Mouse (Mus musculus) G1E-ER4 (cell line): ENCODE results near the gene Tmeff1. TPM values are rescaled to one million over a fixed set of nuclear protein-coding genes. Genes with fewer than 3 reads are reported as not detected.

Experiments
- GATA1 ChIP-seq: IDR thresholded peaks from one replicate; pipeline ENCODE4 v1.8.0; 2012; ENCODE audit warnings: low read length, inconsistent platforms
- polyA plus RNA-seq: library from polyadenylated mRNA; stranded (reverse); fragments of >175 nt; gene quantifications from 2 replicates; pipeline ENCODE4 v1.2.3, GENCODE M21; 2012

Tmeff1 gene
- not detected in 2 replicates for polyA plus RNA-seq

DNA sequence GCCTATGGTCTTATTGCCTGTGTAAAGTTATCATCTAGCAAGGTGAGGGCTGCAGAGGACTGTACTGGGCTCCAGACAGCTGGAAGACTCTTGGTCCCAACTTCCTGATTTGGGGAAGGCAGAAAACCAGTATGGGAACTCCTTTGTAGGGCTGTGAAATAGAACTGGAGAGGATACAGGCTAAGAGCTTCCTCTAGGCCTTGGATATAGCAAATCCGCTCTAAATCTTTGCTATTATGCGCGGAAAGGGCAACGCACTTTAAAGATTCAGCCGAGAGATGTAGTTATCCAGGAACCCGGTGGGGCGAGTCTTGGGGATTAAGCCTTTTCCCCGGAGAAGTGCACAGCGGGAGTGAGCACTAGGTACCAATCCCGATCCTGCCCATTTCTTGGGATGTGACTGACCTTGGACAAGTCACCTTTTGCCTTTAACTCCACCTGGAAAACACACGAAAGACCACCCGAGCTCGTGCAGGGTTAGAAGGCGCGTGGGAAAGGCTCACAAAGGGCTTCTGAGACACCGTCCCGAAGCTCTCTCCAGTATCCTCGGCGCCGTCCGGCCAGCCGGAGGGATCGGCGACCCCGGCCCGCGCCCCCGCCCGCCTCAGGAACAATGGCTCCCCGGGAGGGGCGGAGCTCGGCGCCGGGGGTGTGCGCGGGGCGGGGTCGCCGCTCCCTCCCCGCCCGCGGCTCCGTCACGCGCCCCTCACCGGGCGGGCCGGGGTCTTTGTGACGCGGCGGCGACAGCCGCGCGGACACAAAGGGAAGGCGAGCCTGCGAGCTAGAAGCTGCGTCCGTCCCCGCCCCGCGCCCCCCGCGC is at the start of gene Tmeff1:
Gene Tmeff1 (plus strand): TSS at position 754 of the 820 bp plus-strand sequence.
- TF ChIP-seq GATA1: no peak

DNA sequence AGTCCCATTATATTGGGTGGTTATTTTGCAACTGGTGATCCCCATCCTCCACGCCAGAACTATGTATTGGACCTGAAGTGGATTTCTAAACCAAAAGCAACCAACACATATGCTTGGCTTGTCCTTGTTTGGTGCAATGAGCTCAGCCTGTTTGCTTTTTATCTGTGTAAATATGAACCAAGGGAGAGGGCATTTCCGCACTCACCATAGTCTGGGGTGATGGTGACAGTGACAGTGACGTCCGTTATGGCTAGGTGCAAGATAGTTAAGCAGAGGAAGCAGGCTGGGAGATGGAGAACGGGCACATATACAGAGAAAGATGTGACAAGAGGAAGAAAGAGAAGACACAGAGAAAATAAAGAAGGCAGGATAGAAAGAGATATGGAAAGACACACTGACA is 48.7 kb upstream of the Tmeff1 start:
- TF ChIP-seq GATA1: no peak

DNA sequence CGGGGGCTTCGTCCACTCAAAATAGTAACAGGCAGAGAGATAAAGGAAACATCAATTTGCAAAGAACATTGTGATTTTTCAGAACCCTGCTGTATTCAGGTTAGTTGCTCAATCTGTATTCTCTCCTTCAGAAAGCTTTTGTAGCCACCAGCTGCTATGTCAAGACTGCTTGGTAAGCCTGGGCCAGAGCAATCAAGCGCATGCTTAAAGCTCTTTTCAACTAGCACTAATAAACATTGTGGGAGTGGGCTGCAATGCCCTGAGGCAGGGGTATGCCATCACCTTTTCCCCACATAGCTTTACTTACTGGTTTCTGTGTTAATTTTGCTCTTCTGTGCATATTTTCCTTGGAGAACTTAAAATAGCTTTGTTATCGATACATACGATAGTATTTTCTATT is 48.0 kb upstream of the Tmeff1 start:
- no peak for TF ChIP-seq GATA1

DNA sequence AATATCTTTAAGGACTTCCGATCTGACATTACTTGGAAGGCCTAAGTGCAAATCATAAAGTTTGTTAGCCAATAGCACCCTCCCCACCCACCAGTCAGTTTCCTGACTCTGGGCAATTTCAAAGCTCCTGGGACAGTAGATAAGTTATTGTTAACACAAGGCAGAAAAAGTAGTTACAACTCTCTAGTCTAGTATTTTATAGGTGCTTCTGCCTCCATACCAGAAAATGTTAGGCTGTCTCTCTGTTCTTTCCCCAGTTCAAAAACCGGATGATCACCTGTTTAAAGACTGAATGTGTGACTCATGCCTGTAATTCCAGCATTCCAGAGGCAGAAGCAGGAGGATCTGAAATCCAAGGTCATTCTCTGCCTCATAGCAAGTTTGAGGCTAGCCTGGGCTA is 46.4 kb upstream of the Tmeff1 start:
- no peak for TF ChIP-seq GATA1

DNA sequence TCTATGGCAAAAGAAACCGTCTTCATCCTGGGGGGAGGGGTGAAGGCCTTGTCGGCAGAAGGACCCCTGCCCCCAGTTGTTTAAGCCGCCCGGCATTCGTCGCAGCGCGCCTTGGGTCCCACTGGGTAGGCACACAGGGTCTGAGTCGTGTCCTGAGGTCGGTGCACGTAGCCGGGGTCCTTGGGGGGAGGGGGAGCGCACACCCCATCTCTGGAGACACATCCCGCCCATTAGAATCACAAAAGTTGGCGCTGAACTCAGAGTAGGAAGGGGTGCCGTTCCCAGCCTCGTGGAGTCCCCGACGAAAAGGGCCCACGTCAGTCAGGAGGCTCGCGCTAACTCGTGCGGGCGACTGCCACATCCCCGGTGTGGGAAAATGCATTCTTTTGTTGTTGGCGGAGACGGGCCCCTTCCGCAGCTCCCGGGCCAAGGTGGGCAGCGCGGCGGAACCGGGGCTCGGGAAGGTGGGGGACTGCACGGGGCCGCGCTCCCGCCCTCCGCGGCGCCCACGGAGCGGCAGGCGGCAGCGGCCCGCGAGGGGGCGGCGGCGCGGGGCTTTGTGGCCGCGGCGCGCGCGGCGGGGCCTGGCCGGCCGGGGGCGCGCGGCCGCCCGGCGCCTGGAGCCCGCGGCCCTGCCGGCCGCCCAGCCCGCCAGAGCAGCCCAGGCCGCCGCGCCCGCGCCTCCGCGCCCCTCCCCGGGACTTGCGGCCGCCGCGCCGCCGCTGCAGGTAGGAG is 45.0 kb upstream of the Tmeff1 start, which contains the start of gene Msantd3:
Gene Msantd3 (plus strand): TSS at position 95 of the 735 bp plus-strand sequence.
- no peak for TF ChIP-seq GATA1

DNA sequence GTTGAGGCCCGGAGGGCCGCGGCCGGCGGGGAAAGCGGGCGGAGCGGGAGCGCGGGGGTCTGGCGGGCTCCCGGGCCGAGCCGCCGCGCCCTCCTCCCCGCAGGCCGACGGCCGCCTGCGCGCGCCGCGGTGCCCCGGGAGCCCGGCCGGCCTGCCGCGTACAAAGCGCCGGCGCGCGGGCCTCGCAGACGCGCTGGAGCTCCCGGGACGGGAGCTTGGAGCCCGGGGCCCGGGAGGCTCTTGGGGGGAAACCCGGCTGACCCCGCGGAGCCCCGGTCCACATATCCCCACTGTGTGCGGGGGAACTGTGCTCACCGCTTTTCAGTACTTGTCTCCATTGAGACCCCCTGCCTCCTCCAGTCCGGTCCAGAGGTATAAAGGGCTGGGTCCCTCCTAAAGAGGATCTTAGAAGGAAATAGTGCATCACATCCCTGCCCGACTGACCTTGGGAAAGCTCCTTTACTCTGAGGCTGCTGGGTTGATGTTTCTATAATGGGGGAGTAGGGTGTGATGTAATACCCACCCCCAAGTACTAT is 44.3 kb upstream of the Tmeff1 start:
- no peak for TF ChIP-seq GATA1

DNA sequence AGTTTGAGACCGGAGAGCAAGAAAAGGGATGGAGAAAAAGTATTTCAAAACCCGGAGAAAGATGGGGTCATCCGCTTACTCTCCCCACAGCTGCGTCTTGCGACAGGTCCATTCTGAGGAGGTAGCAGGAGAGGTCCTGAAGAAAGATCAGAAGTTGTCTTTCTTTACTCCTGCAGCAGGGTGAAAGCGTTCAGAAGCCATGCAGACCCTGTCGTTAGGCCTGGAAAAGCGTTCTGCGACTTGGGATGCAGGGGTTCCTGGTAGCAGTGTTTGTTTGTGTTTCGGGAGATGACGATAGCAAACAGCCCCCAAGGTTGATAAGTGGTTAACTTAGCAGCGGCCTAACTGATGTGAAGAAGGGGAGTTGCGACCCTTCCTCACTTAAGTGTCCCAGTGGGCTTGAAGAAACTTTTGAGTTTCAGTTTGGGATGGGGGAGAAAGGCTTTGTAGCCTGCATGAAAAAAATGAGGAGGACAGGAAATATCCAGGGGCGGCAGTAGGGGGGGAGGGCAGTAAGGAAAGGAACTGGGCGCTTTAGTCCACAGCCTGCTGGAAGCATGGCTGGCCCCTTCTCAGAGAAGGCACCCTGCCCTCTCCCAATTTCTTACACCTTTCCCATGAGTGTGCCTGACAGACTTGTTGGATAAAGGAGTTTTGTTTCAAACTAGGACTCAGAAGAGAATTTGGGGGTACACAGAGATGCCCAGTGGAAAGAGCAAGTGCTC is 43.3 kb upstream of the Tmeff1 start:
- TF ChIP-seq GATA1: no peak

DNA sequence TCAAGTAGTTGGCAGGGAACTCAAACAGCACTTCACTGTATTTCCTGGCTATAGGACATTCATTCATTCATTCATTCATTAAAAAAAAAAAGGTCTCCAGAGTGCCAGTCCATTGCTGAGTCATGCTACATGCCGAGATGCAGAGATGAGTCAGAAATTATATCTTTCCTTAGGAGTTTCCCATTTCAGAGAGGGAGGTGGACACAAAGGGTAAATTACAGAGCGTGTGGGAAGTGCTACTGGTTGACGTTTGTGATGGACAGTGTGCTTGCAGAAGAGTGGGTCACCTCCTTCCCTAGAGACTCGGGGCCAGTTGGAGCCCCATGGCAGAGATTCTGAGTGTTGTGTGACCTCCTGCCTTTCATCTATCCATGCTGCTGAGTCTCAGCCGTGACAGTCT is 42.6 kb upstream of the Tmeff1 start:
- TF ChIP-seq GATA1: no peak

DNA sequence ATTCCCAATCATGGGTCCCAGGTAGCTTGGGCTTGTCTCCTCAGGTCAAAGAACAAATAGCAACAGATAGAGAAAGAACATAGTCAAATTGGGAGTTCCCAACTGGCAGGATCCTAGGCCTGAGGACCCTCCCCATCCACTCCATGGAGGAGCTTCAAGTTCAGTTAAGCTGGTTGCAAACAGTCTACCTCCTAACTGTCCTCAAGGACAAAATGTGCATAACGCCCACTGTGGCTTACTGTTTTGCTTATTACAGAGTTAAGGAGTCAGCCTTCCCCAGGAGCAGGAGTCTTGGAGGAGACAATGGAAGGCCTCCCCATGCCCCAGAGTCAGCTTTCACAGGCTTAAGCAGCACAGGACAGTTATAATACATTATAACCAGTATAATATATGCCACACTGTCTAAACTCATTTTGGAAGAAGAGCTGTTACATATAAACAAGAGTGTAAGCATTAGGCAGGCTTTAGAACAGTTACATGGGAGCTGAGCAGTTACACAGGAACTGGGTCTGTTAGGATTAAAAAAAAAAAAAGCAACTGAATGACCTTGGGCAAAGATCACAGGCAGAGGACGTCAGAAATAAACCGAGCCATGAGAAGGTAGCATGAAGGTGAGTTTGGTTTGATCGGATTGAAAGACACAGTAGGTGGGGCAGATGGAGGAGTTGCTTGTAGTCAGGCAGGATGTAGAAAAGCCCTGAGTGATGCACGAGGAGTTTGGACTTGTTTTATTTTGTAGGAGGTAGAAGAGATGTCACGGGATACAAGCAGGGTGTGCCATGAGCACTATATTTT is 41.7 kb upstream of the Tmeff1 start:
- no peak for TF ChIP-seq GATA1

DNA sequence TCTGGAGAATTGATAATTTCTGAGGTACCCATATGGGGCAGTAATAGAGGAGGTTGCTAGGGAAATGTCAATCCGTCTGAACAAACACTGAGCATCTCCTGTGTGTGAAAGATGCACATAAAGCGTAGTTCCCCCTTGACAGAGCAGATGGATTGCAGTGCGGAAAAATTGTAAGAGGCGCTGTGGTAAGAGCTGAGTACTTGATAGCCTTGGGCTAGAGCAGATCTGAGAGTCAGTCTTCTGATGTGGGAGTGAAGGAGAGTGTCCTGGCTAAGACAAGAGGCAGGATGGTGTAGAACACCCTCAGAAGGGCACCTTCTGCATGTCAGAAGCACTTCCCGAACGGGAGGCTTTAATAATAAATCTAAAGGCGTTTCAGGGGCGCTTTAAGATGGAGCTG is 40.8 kb upstream of the Tmeff1 start:
- TF ChIP-seq GATA1: no peak

DNA sequence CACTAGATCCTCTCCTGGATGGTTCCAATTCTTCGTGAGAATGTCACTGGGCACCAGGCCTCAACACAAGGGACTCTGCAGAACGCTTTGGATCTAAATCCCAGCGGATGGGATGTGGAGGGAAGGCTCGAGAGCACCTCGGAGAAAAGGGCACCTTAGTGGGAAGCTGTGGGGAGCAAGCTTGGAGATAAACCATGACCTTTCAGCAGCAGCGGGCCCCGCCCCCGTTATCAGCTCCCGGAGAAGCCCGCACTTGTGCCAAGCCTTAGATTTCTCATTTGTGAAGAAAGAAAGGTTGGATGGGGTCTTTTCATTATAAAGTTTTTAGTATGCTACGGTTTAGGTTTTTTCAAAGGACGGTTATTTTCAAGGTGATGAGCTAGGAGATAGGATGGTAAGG is 39.0 kb upstream of the Tmeff1 start:
- no peak for TF ChIP-seq GATA1

DNA sequence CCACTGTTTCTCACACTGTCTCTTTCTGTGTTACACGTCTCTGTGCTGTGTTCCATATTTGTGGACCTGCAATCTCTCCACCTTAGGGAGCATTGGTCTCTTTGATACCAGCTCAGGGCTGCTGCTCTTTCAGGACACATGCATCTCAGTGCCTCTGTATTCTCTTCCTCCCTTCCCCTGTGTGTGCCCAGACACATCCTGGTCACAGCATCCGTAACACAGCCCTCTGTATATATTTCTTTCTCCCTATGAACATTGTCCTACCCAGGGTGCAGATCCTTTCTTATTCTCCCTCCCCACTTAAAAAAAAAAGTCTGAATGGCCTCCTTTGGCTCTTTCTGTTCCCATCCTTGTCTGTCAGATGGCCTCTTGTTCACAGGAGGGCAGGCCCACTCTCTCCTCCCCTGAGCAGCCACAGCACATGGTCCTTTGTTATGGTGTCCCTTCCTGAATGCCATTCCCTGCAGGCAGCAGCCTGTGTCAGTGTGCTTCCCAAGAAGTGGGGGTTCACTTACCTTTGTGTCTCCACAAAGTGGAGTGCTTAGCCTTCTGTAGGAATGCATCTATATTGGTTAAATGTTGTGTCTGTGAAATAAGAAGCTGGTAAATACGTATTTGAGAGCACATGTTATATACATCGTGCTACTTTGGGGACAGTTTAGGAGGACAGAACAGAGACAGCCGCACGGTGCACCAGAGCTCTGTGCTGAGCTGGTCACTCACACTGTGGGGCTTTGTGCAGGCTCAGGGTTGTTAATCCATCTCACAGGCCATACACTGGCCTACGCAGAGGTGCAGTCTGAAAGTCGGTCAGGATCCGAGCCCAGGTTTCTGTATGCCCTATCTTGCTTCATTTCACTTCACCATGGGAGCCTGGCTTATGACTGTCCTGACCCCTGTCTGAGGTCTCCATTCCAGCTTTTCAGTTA is 38.1 kb upstream of the Tmeff1 start:
- TF ChIP-seq GATA1: no peak

DNA sequence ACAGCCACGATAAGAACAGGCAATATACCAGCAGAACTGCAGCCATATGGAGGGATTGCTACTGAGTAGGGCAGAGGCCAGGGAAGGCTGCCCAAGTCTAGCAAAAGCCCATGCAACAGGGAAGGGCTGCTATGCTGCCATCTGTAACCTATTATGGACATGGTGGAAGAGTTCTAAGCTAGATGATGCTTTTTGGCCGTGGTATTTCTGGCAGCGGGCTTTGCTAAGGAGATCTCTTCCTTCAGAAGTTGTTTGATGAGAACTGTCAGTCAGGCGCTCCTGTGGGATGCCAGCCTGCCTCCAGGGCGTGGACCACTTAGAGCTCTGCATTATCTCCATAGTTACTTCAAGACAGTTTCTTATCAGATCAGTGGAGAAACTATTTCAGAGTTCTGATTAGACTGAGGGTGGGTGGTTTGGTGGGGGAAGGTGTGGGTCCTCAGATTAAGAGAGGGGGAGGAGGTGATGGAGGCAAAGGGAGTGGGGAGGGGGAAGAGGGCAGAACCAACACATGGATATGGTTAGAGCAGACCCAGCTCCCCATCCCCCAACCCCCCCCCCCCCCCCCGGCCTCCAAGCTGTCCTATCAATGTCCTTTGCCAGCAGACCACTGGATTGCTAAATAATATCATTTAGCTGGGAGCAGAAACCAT is 36.5 kb upstream of the Tmeff1 start:
- TF ChIP-seq GATA1: no peak

DNA sequence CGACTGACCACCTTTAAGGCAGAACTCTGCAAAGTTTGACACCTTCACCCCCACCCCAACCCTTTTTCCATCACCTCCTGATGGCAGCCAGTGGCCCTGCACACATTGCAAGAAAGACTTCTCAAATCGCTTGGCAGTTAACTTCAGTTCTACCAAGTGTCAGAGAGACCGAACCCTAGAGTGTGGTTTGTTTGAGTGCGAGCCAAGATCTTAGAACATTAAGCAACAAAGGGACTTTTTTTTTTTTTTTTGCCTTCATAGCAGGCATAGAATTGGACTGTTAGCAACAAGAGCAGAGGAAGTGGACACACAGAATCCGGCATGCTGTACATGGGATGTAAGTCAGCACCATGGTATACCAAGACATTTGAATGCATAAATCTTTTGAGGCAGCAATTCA is 35.3 kb upstream of the Tmeff1 start:
- no peak for TF ChIP-seq GATA1
